Mouse (Mus musculus) forelimb bud, embryonic 11.5 days (tissue): ENCODE data around the gene Dvl2.

ENCODE experiments used
- DNase-seq: peaks from one replicate; pipeline ENCODE4 v3.0.0-alpha.2; 2012; ENCODE audit warnings: low read depth, low spot score

The Dvl2 gene

DNA sequence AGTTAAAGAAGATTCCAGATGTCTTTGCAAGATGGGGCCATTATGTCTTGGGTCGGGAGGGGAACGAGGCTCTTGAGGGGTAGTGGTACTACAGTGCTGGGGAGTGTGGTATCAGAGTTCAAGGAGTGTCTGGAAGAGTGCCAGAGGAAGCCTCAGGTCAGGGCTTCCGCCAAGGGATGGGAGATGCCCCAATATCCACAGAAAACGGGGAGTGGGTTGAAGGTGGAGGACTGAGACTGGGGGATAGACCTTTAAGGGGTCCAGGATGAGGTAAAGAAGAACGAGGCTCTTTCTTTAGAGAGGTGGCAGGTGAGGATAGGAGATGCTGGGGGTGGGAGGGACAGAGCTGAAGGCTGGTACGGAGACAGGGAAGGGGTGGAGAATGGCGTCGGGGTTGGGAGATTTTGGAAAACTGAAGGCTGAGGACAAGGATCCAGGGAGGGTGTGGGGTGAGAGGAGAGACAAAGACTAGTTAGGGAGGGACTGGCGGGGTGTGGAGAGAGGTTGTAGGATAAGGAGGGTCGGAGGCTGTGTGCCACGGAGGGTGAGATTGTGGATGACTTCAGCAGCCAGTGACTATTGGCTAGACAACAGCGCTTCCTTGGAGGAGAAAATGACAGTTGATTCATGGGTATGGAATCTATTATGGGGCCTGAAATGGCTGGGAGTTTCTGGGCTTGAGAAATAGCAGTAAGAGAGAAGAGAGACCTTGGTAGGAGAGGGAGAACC is 28.2 kb downstream of the Dvl2 start:
- no peak for DNase-seq

- peak; percentile 91 for DNase-seq
These were observed 28.9 kb downstream of the Dvl2 start for GRCm38 (mm10) chr11:70029130-70029801.

- DNase-seq: no peak
These were observed 29.6 kb downstream of the Dvl2 start for GRCm38 (mm10) chr11:70029829-70030550.

DNA sequence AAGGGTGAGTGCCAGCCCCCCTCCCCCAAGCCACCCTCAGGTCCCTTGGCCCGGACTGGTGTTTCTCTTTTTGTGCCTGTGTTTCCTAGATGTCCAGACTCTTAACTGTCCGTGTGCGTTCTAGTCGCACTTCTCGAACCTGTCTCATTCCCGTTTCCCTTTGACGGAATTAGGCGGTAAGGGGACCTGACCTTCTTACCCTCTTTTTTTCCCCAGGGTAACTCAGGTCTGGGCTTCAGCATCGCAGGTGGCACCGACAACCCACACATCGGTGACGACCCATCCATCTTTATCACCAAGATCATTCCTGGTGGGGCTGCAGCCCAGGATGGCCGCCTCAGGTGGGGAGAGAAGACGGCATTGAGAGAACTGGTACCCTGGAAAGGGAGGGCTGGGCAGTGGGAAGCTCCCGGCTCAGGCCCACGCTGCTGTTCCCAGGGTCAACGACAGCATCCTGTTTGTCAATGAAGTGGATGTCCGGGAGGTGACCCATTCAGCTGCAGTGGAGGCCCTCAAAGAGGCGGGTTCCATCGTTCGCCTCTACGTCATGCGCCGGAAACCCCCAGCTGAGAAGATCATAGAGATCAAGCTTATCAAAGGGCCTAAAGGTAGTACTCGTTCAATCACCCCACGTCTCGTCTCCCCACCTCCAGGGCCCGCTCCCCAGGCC is 30.4 kb downstream of the Dvl2 start:
- no peak for DNase-seq

DNA sequence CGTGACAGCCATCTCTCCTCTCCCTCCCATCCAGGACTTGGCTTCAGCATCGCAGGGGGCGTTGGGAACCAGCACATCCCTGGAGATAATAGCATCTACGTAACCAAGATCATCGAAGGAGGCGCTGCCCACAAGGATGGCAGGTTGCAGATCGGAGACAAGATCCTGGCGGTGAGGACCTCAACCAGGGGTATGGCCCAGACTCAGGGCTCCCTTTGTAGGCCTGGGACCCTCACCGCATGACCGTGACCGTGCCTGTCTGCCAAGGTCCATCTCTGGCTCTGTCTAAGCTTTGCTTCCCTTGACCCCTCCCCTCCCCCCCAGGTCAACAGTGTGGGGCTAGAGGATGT is 30.9 kb downstream of the Dvl2 start:
- no peak for DNase-seq

DNA sequence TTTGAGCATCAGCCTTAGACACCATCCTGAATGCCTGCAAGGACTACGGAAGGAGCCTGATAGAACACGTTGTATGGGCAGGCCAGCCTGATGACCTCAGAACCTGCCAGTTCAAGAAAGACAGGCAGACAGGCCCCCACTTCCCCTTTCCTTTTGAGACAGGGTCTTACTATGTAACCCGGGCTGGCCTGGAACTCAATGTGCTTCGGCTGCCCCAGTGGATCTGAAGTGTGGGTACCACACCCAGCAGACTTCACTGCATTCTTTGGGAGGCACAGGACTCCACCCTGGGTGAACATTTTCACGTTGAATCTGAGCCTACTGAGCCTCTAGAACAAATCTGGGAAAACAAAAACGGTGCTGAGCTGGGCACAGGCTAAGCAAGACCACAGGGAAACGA is 37.8 kb downstream of the Dvl2 start:
- no peak for DNase-seq

DNA sequence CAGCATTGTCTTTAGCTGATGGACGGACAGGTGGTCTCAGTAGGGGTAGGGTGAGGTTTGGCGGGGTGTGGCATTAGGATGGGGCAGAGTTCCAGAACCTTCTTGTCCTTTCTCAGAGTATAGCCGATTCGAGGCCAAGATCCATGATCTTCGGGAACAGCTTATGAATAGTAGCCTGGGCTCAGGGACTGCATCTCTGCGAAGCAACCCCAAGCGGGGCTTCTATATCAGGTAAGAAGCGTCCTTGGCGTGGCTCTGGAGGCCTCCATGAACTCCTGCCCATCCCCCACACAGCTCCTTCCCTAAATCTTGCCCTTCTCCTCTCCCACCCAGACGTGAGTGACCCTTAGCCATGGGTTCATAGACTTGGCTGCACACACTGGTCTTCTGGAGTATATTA is 39.2 kb downstream of the Dvl2 start:
- DNase-seq: no peak

GRCm38 (mm10) chr11:70040184-70040583 is 39.8 kb downstream of the Dvl2 start:
- DNase-seq: no peak

DNA sequence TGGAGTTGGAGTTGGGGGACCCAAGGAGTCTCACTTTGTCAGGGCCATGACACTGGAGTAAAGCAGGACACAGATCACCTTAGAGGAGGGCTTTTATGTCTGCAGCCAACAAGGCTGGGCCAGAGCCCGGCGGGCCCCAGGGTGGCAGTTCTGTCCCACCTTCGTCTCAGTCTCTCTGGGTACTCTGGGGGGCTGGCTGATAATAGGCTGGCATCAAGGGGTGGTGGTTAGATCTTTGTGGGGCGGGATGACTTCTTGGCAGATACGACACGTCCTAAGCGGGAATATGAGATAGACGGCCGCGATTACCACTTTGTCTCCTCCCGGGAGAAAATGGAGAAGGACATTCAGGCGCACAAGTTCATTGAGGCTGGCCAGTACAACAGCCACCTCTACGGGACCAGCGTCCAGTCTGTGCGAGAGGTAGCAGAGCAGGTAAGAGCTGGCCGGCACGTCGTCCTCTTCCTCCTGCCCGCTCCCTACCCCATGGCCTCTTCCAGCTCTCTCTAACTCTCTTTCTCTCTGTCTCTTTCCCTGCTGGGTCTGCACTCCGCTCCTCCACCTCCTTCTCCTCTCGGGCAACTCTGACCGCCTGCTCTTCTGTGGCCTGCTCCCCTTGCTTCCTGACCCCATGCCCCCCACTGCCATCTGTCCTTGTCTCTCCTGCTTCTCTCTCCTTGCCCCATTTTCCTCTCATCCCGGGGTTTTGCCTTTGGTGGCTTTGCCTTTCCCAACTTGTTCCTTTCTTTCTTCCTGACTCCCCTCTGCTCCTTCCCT is 42.1 kb downstream of the Dvl2 start:
- DNase-seq: no peak

DNA sequence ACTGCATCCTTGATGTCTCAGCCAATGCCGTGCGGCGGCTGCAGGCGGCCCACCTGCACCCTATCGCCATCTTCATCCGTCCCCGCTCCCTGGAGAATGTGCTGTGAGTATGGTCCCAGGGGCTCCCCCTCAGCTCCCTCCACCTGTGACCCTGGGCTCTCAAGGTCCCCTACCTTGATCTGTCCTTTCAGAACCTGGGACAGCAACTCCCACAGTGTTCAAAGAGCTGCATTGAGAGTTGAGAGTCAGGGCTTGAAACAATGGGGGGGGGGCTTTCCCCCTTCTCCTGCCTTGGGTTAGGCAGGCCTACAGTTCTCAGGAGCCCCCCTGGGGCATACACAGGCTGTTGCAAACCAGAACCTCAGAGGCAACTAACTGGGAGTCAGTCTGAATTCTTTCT is 43.3 kb downstream of the Dvl2 start:
- no peak for DNase-seq

GRCm38 (mm10) chr11:70045435-70045834 is 45.0 kb downstream of the Dvl2 start:
- no peak for DNase-seq

DNA sequence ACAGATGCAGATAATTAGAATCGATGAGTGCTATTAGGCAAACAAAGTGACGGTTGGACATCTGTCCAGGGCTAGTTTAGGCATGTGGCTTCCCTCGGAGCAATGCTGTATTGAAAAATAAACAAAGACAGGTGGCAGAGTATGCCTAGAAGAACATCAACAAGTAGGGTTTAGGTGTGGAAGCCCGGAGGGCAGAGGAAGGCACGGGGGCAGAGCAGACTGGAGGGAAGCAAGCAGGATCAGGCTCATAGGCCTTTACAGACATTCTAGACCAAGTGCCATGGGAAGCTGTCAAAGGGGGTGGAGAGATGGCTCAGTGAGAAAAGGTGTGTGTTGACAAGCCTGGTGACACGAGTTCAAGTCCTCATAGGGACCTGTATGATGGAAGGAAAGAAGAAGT is 49.0 kb downstream of the Dvl2 start:
- no peak for DNase-seq

GRCm38 (mm10) chr11:70049816-70050215 is 49.4 kb downstream of the Dvl2 start:
- DNase-seq: no peak

- DNase-seq: no peak
These were observed 52.8 kb downstream of the Dvl2 start for GRCm38 (mm10) chr11:70053156-70053555.

GRCm38 (mm10) chr11:70053898-70054570 is 53.6 kb downstream of the Dvl2 start, which contains the start of gene Asgr1:
TSS of gene Asgr1 (plus strand) at chr11:70054085.
- DNase-seq: no peak

DNA sequence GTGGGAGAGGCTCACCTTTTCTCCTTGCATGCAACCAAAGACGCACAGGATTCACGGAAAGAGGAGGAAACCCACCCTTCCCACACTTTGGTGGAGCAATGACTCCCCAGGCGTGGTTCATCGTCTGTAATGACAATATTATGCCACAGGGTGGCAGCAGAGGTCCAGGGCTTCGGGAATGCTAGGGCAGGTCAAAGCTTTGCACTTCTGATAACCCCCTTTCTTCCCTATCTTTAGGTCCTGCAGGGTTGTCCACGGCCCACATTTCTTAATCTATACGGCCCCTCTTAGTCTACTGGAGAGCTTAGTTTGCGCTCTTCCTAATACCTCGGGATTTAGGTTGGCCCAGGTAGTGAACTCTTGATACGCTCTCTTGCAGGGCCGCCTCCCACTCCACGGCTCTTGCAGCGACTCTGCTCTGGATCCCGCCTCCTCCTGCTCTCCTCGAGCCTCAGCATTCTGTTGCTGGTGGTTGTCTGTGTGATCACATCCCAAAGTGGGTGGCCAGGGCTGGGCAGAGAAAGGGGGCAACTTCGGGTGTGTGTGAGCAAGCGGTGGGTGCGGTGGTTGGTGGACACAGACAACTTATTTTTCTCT is 55.3 kb downstream of the Dvl2 start:
- DNase-seq: peak; percentile 79

DNA sequence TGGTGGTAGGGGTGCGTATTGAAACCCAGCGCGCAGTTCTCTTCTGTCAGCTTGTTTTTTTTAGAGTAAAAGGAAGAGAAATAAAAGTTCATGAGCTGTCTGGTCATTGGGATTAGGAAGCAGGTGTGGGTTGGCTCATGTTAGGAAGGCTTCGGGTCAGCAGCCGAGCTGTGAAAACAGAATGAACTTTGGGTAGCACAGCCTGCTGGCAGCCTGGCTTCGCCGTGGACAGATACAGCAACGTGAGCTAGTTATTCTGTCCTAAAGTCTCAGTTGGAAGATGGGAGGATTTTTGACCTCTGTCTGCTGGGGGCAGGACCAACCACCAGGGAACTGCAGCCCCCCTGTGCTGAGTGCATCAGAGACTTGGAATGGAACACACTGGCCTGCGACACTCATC is 57.4 kb downstream of the Dvl2 start:
- no peak for DNase-seq

DNA sequence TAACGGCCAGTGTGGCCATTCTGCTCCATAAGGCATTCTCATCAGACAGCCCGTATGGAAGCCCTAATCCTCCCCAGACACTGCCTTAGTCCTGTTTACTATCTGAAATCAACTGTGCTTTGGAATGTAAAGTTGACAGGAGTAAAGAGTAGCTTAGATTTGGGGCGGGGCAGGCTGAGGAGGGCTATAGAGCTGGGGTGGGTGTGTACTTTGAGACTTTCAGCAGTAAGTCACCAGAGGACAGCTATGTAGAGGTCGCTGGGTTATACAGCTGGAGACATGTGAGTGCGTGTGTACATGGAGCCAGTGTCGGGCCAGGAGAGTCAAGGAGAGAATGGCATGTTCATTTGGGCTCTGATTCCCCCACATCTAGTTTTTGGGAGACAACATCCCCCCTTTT is 59.5 kb downstream of the Dvl2 start:
- no peak for DNase-seq
